Mouse (Mus musculus) heart, adult 2 months (tissue): ENCODE data around the gene Slc27a1. TPM values are rescaled to one million over a fixed set of nuclear protein-coding genes. Genes with fewer than 3 reads are reported as not detected.

Experiments used
- DNase-seq, 2 experiments: peaks; one replicate each; pipeline ENCODE4 v3.0.0; 2021
- H3K27ac ChIP-seq: fragments of 200-600 bp; 2 replicates; pipeline ENCODE4 v1.8.1; 2022
- H3K27me3 ChIP-seq: fragments of 200-500 bp; 2 replicates; pipeline ENCODE4 v1.6.1; 2012; ENCODE audit warnings: mild to moderate bottlenecking, low read length, inconsistent platforms, mixed read lengths; ENCODE audit not compliant: control insufficient read depth, insufficient read depth
- H3K36me3 ChIP-seq: fragments of 200-500 bp; 2 replicates; pipeline ENCODE4 v1.6.1; 2012; ENCODE audit warnings: low read length, inconsistent platforms; ENCODE audit not compliant: control insufficient read depth, insufficient read depth
- H3K4me1 ChIP-seq: fragments of 200-500 bp; 2 replicates; pipeline ENCODE4 v1.6.1; 2011; ENCODE audit warnings: low read length; ENCODE audit not compliant: control insufficient read depth, insufficient read depth
- H3K4me3 ChIP-seq: fragments of 200-600 bp; 2 replicates; pipeline ENCODE4 v1.8.1; 2022
- H3K79me2 ChIP-seq: fragments of 200-500 bp; replicated peaks from 2 replicates; pipeline ENCODE4 v1.6.1; 2012; ENCODE audit warnings: mild to moderate bottlenecking, inconsistent platforms, low read length, moderate library complexity, mixed read lengths; ENCODE audit not compliant: control insufficient read depth, insufficient read depth
- H3K9ac ChIP-seq: fragments of 200-500 bp; 2 replicates; pipeline ENCODE4 v1.6.1; 2012; ENCODE audit warnings: low read depth, mild to moderate bottlenecking, control low read depth, inconsistent platforms, low read length, mixed read lengths
- CTCF ChIP-seq: fragments of 200-600 bp; IDR thresholded peaks from 2 replicates; pipeline ENCODE4 v1.8.1; 2022; ENCODE audit warnings: antibody characterized with exemption, mild to moderate bottlenecking, moderate library complexity
- EP300 ChIP-seq: fragments of 200-500 bp; IDR thresholded peaks from 2 replicates; pipeline ENCODE4 v1.6.1; 2011; ENCODE audit warnings: low read depth, low read length, control low read depth; ENCODE audit not compliant: insufficient read depth
- POLR2A ChIP-seq: fragments of 200-500 bp; IDR thresholded peaks from 2 replicates; pipeline ENCODE4 v1.6.1; 2011; ENCODE audit warnings: mild to moderate bottlenecking, low read depth, low read length, control low read depth; ENCODE audit not compliant: insufficient read depth
- WGBS: fragments of 180-500 bp; shearing (Covaris S2); methylation state at CpG from one replicate; pipeline ENCODE4 v1.1.7; 2018; 5-methylcytosine and 5-hydroxymethylcytosine counted together
- intact Hi-C: fragments of 180-260 bp; cut with DNase I; formaldehyde crosslinking; loops from one replicate; pipeline ENCODE4 v1.15.1; 2025
- polyA plus RNA-seq: library from polyadenylated mRNA; depleted of rRNA; stranded (reverse); fragments of >200 nt; gene quantifications from 2 replicates; pipeline ENCODE4 v1.2.3, GENCODE M21; 2012
- total RNA-seq, 2 experiments: library from RNA; stranded (reverse); gene quantifications; 2 replicates each; pipeline ENCODE4 v1.2.3; 2021

The Slc27a1 gene
- total and polyA plus RNA-seq, 3 experiments = 159 to 227 (median 191) TPM

DNA sequence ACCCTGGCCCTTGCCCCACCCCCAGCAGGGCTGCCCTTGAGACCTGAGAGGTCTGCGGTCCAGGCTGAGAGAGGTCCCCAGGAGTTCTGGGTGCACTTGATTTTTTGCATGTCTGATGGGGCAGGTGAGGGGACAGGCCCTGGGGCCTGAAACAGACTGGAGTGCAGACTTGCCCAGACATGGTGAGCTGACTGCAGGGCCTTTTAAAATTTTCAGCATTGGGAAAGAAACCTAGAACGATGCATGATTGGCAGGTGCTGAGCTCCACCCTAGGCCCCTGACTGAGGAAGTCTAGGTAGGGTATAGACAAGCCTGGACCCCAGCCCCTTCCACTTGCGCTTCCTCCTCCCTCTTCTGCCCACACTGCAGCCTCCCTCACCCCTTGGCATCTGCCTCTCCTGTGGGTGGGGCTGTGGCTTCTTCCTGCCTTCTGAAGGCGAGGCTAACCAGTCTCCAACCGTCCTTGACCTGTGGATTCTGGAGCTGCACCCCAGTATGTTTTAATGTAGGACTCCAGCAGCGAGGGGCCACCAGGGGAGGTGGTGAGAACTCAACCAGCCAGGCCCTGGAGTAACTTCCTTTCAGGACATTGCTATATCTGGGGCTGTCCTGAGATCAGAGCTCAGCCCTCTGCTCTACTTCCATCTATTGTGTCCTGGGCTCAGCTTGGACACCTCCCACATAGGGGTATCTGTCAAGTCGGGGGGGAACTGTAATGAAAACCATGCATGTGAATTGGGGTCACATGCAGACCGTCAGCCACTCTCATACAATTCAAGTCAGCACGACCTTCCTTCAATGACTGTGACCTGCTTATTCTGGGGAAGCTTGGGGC is 58.8 kb downstream of the Slc27a1 start:
- Histone ChIP-seq H3K4me1 (peaks cover 4% of the 10 kb centered on the region), H3K9ac (no peak overlapping the region), H3K4me3 (no peak overlapping the region), H3K27me3 (no peaks in the 10 kb centered on the region), H3K27ac (peak overlapping the region; percentile 76), H3K79me2 (no peaks in the 10 kb centered on the region), H3K36me3 (no peaks in the 10 kb centered on the region)
- WGBS = 45% methylated on average over 9 of the region's 9 CpGs
- peak; percentile 33 to 42 for DNase-seq
- intact Hi-C loops = no loop called here
- TF ChIP-seq POLR2A (no peak; the same call in 1 of the 2 replicates), EP300 (0 out of 2 replicates have a peak, but pooled peaks have one; percentile 35), CTCF (peak; percentile 22; the same call in 1 of the 2 replicates)

DNA sequence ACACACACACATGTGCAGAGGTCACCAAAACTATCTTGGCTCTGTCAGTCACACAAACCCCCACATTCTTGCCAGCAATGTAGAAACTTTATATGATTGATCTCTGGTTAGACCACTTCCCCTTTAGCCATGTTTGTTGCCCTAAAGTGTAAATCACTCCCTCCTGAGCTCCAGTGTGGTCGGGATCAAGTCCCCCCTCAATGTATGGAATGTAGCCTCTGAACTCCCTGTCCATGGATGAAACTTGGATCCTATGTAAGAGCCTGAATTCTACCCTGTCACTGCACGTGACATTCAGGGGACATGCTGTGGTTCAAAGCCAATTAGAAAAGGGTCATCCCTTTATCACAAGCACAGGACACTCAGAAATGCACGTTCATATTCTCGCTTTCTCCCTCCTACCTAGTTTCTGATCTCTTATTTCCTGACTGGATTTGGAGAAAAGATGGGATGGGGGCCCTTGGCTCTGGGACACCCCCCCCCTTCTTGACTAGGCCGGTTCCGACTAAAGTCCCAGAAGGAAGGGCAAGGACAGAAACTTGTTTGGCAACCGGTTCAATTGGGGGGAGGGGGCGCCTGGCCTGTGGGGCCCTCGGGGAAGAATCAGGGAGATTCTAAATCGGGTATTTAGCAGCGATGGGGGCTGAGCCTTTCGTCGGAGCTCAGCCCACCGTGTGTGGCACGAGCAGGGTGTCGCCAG is 59.9 kb downstream of the Slc27a1 start:
- WGBS = 8% methylated on average over 16 of the region's 16 CpGs
- Histone ChIP-seq H3K27me3 (0 out of 2 replicates have a peak, but pooled peaks cover 2% of the 10 kb centered on the region), H3K4me1 (peaks cover 4% of the 10 kb centered on the region), H3K27ac (peak overlapping the region; percentile 76), H3K36me3 (no peaks in the 10 kb centered on the region), H3K79me2 (no peaks in the 10 kb centered on the region), H3K4me3 (peak overlapping the region; percentile 60), H3K9ac (peak overlapping the region; percentile 70)
- no peak for DNase-seq
- TF ChIP-seq CTCF = no peak
- TF ChIP-seq POLR2A = no peak
- TF ChIP-seq EP300 = no peak
- intact Hi-C loops = loop anchor here (1.0 kb wide), 1 partner anchor 17 kb away; no protein-coding TSS in a partner anchor

GRCm38 (mm10) chr8:71629096-71629697 is 60.5 kb downstream of the Slc27a1 start:
- peak; percentile 96 to 98 for DNase-seq
- peaks cover 4% of the 10 kb centered on the region for H3K4me1 ChIP-seq
- peak overlapping the region; percentile 76 for H3K27ac ChIP-seq
- H3K36me3 ChIP-seq = no peaks in the 10 kb centered on the region
- TF ChIP-seq EP300 (peak; percentile 57; the same call in 1 of the 2 replicates), CTCF (peak; percentile 61), POLR2A (peak; percentile 63)
- intact Hi-C loops = loop anchor here (1.0 kb wide), 1 partner anchor 18 kb away; no protein-coding TSS in a partner anchor
- 0 out of 2 replicates have a peak, but pooled peaks cover 2% of the 10 kb centered on the region for H3K27me3 ChIP-seq
- H3K9ac ChIP-seq = peak overlapping the region; percentile 70
- under 1% methylated on average over 55 of the region's 55 CpGs for WGBS
- H3K79me2 ChIP-seq = no peaks in the 10 kb centered on the region
- H3K4me3 ChIP-seq = peak overlapping the region; percentile 60

- no peak for TF ChIP-seq CTCF
- TF ChIP-seq EP300 = no peak
- no peak for TF ChIP-seq POLR2A
- Histone ChIP-seq H3K36me3 (no peaks in the 10 kb centered on the region), H3K4me1 (peaks cover 4% of the 10 kb centered on the region), H3K4me3 (peak overlapping the region; percentile 60), H3K9ac (peak overlapping the region; percentile 37), H3K27me3 (0 out of 2 replicates have a peak, but pooled peaks cover 2% of the 10 kb centered on the region), H3K79me2 (no peaks in the 10 kb centered on the region), H3K27ac (no peak overlapping the region)
- intact Hi-C loops = loop anchor here (1.0 kb wide), 1 partner anchor 18 kb away; no protein-coding TSS in a partner anchor
- 6% methylated on average over 25 of the region's 25 CpGs for WGBS
- peak; percentile 55 to 59 for DNase-seq
Measured at GRCm38 (mm10) chr8:71629781-71630212, 61.1 kb downstream of the Slc27a1 start.

GRCm38 (mm10) chr8:71630761-71631160 is 62.1 kb downstream of the Slc27a1 start:
- Histone ChIP-seq H3K27me3 (0 out of 2 replicates have a peak, but pooled peaks cover 2% of the 10 kb centered on the region), H3K9ac (no peak overlapping the region), H3K27ac (no peak overlapping the region), H3K36me3 (no peaks in the 10 kb centered on the region), H3K4me1 (peaks cover 4% of the 10 kb centered on the region), H3K4me3 (no peak overlapping the region), H3K79me2 (no peaks in the 10 kb centered on the region)
- intact Hi-C loops = no loop called here
- no peak for TF ChIP-seq CTCF
- no peak for TF ChIP-seq POLR2A
- no peak for TF ChIP-seq EP300
- DNase-seq = no peak
- WGBS = 74% methylated on average over 6 of the region's 6 CpGs
